Comparison of ENCODE assay signal across 8 mouse cellular contexts in genomic region chr13:23562699-23563462, GRCm38 (mm10). TPM values are rescaled to one million over a fixed set of nuclear protein-coding genes. Genes with fewer than 3 reads are reported as not detected.
DNase-seq lines count a peak whose midpoint lies in the region; ATAC-seq and TF ChIP-seq lines count a peak whose summit lies in the region.

No protein-coding gene starts in this region.

- WGBS in bone marrow, adult 2 months, result 2% methylated on average over 18 of the region's 18 CpGs
- WGBS in forebrain, embryonic 14.5 days, result 2% methylated on average over 18 of the region's 18 CpGs
- WGBS in intestine, embryonic 16.5 days, result 2% methylated on average over 18 of the region's 18 CpGs

- H3K4me3 ChIP-seq in bone marrow, adult 2 months (replicated peaks; ENCODE audit: control insufficient read depth, low read depth, low read length), result peak overlapping the region; percentile 55
- peak overlapping the region; percentile 38 for H3K4me3 ChIP-seq in forebrain, embryonic 14.5 days (ENCODE audit: low read depth, low read length)
- H3K4me3 ChIP-seq in intestine, embryonic 16.5 days (ENCODE audit: low read length), result peak overlapping the region; percentile 45

- no peak for TF ChIP-seq CTCF in bone marrow, adult 2 months (IDR thresholded peaks at IDR 0.05; ENCODE audit: control insufficient read depth, insufficient read depth, low read length)

- DNase-seq in gastrocnemius, postnatal 14 days, result peak; percentile 14
- DNase-seq in gastrocnemius, postnatal 4 days (ENCODE audit: low spot score in 2 of 2), result no peak
- peak; percentile 85 for DNase-seq in A20 (ENCODE audit: low read depth, low spot score)
- peak; percentile 91 for DNase-seq in forebrain, embryonic 14.5 days (ENCODE audit: low spot score)
- DNase-seq in mesoderm, embryonic 11.5 days (ENCODE audit: low read depth, low spot score), result peak; percentile 82
- DNase-seq in thymus, postnatal 4 days, result peak; percentile 41

- ATAC-seq in forebrain, embryonic 14.5 days, result peak; percentile 54
- ATAC-seq in intestine, embryonic 16.5 days, result peak; percentile 45

- H3K4me1 ChIP-seq in bone marrow, adult 2 months (ENCODE audit: control insufficient read depth, insufficient read depth, low read length), result no peaks in the 10 kb centered on the region; the same call in 1 of the 2 replicates
- H3K4me1 ChIP-seq in forebrain, embryonic 14.5 days (ENCODE audit: control insufficient read depth, insufficient read depth, low read length), result 0 out of 2 replicates have a peak, but pooled peaks cover 3% of the 10 kb centered on the region
- H3K4me1 ChIP-seq in intestine, embryonic 16.5 days (ENCODE audit: control insufficient read depth, insufficient read depth, low read length), result no peaks in the 10 kb centered on the region; the same call in 1 of the 2 replicates

- no peaks in the 10 kb centered on the region for H3K27me3 ChIP-seq in forebrain, embryonic 14.5 days (replicated peaks; ENCODE audit: control insufficient read depth, insufficient read depth, low read length)
- no peaks in the 10 kb centered on the region for H3K27me3 ChIP-seq in intestine, embryonic 16.5 days (replicated peaks; ENCODE audit: control insufficient read depth, insufficient read depth, low read length)

- H3K9me3 ChIP-seq in forebrain, embryonic 14.5 days (replicated peaks; ENCODE audit: control insufficient read depth, low read length), result no peaks in the 10 kb centered on the region
- H3K9me3 ChIP-seq in intestine, embryonic 16.5 days (ENCODE audit: control insufficient read depth, low read length), result no peaks in the 10 kb centered on the region

- no peak for TF ChIP-seq POLR2A in bone marrow, adult 2 months (IDR thresholded peaks at IDR 0.05; ENCODE audit: borderline replicate concordance, control insufficient read depth, low read depth, low read length)

- no peaks in the 10 kb centered on the region for H3K36me3 ChIP-seq in forebrain, embryonic 14.5 days (ENCODE audit: control insufficient read depth, insufficient read depth, low read length)
- H3K36me3 ChIP-seq in intestine, embryonic 16.5 days (ENCODE audit: control insufficient read depth, insufficient read depth, low read length), result no peaks in the 10 kb centered on the region

- intact Hi-C loops in gastrocnemius, postnatal 14 days (cut with DNase I; ENCODE audit: low total_unique reads), result no loop called here

- H3K4me2 ChIP-seq in forebrain, embryonic 14.5 days (ENCODE audit: low read length), result peak overlapping the region; percentile 68
- peak overlapping the region; percentile 62 for H3K4me2 ChIP-seq in intestine, embryonic 16.5 days (ENCODE audit: low read depth, low read length)

- peak overlapping the region; percentile 80 for H3K27ac ChIP-seq in bone marrow, adult 2 months (ENCODE audit: control insufficient read depth, insufficient read depth, low read depth, low read length, poor library complexity)
- peak overlapping the region; percentile 98 for H3K27ac ChIP-seq in forebrain, embryonic 14.5 days (ENCODE audit: low read depth, low read length)
- H3K27ac ChIP-seq in intestine, embryonic 16.5 days (ENCODE audit: low read length), result peak overlapping the region; percentile 96

- H3K9ac ChIP-seq in forebrain, embryonic 14.5 days (ENCODE audit: low read length), result peak overlapping the region; percentile 66
- H3K9ac ChIP-seq in intestine, embryonic 16.5 days (ENCODE audit: low read depth, low read length), result peak overlapping the region; percentile 60; the same call in 1 of the 2 replicates

RNA-seq across cellular contexts. Expression of gene Hist1h3e, which starts 0.7 kb away (rescaled TPM):
- 10 to 100 TPM; 54.8 to 55.8 TPM for total RNA-seq in gastrocnemius, postnatal 14 days (2021)
- 100 to 1,000 TPM; 232 to 273 TPM for total RNA-seq in gastrocnemius, postnatal 4 days (2021)
- polyA plus RNA-seq in bone marrow, adult 2 months (2011; ENCODE audit: insufficient read depth, insufficient read length, low replicate concordance, missing spikeins), result 5.3 and 12.9 TPM in 2 replicates
- polyA plus RNA-seq in forebrain, embryonic 14.5 days (2014; fragmentation: Nextera tagmentation; extraction: Ambion mirVana), result 3.4 and 5.7 TPM in 2 replicates
- 2.7 and 4.1 TPM in 2 replicates for polyA plus RNA-seq in intestine, embryonic 16.5 days (2015; fragmentation: Nextera tagmentation; extraction: Ambion mirVana)

RNA-seq across cellular contexts. Expression of gene Hist1h2ae, which starts 8.1 kb away (rescaled TPM):
- 10 to 100 TPM; 15.2 to 16.6 TPM for total RNA-seq in gastrocnemius, postnatal 14 days (2021)
- 10 to 100 TPM; 63.6 to 92.7 TPM for total RNA-seq in gastrocnemius, postnatal 4 days (2021)
- 12.5 and 23.9 TPM in 2 replicates for polyA plus RNA-seq in bone marrow, adult 2 months (2011; ENCODE audit: insufficient read depth, insufficient read length, low replicate concordance, missing spikeins)
- polyA plus RNA-seq in forebrain, embryonic 14.5 days (2014; fragmentation: Nextera tagmentation; extraction: Ambion mirVana), result 65.4 and 105 TPM in 2 replicates
- polyA plus RNA-seq in intestine, embryonic 16.5 days (2015; fragmentation: Nextera tagmentation; extraction: Ambion mirVana), result 39.1 and 46.5 TPM in 2 replicates

RNA-seq across cellular contexts. Expression of gene Hist1h2bg, which starts 8.3 kb away (rescaled TPM):
- 100 to 1,000 TPM; 102 to 113 TPM for total RNA-seq in gastrocnemius, postnatal 14 days (2021)
- total RNA-seq in gastrocnemius, postnatal 4 days (2021), result 100 to 1,000 TPM; 491 to 581 TPM
- 65.5 and 109 TPM in 2 replicates for polyA plus RNA-seq in bone marrow, adult 2 months (2011; ENCODE audit: insufficient read depth, insufficient read length, low replicate concordance, missing spikeins)
- polyA plus RNA-seq in forebrain, embryonic 14.5 days (2014; fragmentation: Nextera tagmentation; extraction: Ambion mirVana), result 2.3 and 4.3 TPM in 2 replicates
- 8.7 and 8.8 TPM in 2 replicates for polyA plus RNA-seq in intestine, embryonic 16.5 days (2015; fragmentation: Nextera tagmentation; extraction: Ambion mirVana)

RNA-seq across cellular contexts. Expression of gene Hist1h1d, which starts 9.8 kb away (rescaled TPM):
- total RNA-seq in gastrocnemius, postnatal 14 days (2021), result 1 to 10 TPM; 8.2 to 9.3 TPM
- total RNA-seq in gastrocnemius, postnatal 4 days (2021), result 10 to 100 TPM; 34.6 to 45.9 TPM
- 9.7 and 12.7 TPM in 2 replicates for polyA plus RNA-seq in bone marrow, adult 2 months (2011; ENCODE audit: insufficient read depth, insufficient read length, low replicate concordance, missing spikeins)
- 0.36 and 0.52 TPM in 2 replicates for polyA plus RNA-seq in forebrain, embryonic 14.5 days (2014; fragmentation: Nextera tagmentation; extraction: Ambion mirVana)
- polyA plus RNA-seq in intestine, embryonic 16.5 days (2015; fragmentation: Nextera tagmentation; extraction: Ambion mirVana), result 0.28 and 0.42 TPM in 2 replicates

RNA-seq across cellular contexts. Expression of gene Hist1h2bf, which starts 11.1 kb away (rescaled TPM):
- 10 to 100 TPM; 47.0 to 49.6 TPM for total RNA-seq in gastrocnemius, postnatal 14 days (2021)
- total RNA-seq in gastrocnemius, postnatal 4 days (2021), result 100 to 1,000 TPM; 240 to 292 TPM
- polyA plus RNA-seq in bone marrow, adult 2 months (2011; ENCODE audit: insufficient read depth, insufficient read length, low replicate concordance, missing spikeins), result 32.4 and 40.5 TPM in 2 replicates
- polyA plus RNA-seq in forebrain, embryonic 14.5 days (2014; fragmentation: Nextera tagmentation; extraction: Ambion mirVana), result 1.2 and 3.9 TPM in 2 replicates
- polyA plus RNA-seq in intestine, embryonic 16.5 days (2015; fragmentation: Nextera tagmentation; extraction: Ambion mirVana), result 0.62 and 2.1 TPM in 2 replicates

Comparison
In these comparisons a context has a peak if more than half of its experiments do, and no peak if none do; other contexts are left out.
1. DNase-seq: peak in gastrocnemius, postnatal 14 days (single experiment), A20 (single experiment), forebrain, embryonic 14.5 days (single experiment), mesoderm, embryonic 11.5 days (single experiment) and thymus, postnatal 4 days (single experiment); none in gastrocnemius, postnatal 4 days (0 of 2).
2. Peak in every context shown above with its lines, with median percentiles within 50 percentile points of each other: H3K27ac ChIP-seq and H3K4me3 ChIP-seq.